Mouse (Mus musculus) left cerebral cortex, adult 18-20 months (tissue): ENCODE data around the gene Pdyn. TPM values are rescaled to one million over a fixed set of nuclear protein-coding genes. Genes with fewer than 3 reads are reported as not detected.

Source experiments
- DNase-seq, 2 experiments: peaks; one replicate each; pipeline ENCODE4 v3.0.0; 2021 to 2022; ENCODE audit warnings: low spot score in 2 of 2, mixed read lengths in 1 of 2
- total RNA-seq, 2 experiments: library from RNA; stranded (reverse); gene quantifications; 2 replicates each; pipeline ENCODE4 v1.2.3; 2021

The Pdyn gene
- total RNA-seq, 2 experiments from 2014 or later = 33.4 to 38.8 TPM

GRCm38 (mm10) chr2:129655033-129655432, 44.6 kb downstream of the Pdyn start:
- DNase-seq = no peak

DNA sequence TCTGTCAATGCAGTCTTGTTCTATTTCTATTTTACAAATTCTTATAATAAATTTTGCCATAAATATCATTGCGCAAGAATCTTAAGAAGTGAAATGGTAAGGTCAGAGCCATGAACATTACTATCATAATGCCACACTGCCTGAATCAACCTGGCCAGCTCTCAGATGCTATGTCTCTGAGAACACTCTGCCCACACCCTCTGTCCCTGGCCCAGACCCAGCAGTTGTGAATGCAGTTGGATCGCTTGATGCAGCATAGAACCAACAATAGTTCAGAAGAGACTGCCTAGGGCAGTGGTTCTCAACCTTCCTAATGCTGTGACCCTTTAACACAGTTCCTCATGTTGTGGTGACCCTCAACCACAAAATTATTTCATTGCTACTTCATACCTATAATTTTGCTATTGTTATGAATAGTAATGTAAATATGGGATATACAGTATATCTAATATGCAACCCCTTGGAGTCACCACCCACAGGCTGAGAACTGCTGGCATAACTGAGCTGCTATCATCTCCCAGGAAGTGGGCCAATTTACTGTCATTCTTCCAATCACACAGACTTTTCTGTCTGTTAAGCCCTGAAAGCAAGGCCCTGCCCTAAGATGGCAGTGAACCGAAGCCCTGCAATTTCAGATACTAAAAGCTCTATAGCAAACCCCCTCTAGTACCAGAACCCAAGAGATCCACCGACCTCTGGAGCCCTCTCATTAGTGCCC, 45.3 kb downstream of the Pdyn start:
- DNase-seq = peak; percentile 42 to 49

GRCm38 (mm10) chr2:129653632-129654031, 46.0 kb downstream of the Pdyn start:
- no peak for DNase-seq

DNA sequence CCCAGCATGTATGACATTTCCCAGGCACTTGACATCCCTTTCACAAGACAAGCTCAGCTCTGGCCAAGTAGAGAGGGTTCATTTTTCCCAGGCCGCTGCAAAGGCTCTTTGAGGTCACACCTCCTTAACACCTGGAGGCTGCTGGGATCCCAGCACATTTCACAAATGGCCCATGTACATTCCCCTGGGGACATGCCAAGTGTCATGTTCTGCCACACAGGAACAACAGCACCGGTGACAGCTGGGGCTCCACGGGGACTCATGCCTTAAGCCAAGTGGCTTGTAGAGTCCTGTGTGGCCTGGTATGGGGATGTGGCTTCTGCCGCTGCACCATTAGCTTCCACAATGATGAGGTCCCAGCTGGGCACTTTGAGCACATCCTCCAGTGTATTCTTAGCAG, 47.0 kb downstream of the Pdyn start:
- no peak for DNase-seq

Other genes with a start within 250 kb of the Pdyn start
- 1 to 10 TPM in 1 of 2 experiments, under 1 TPM in 1; 0.86 to 1.2 TPM for gene F830045P16Rik, start 163.2 kb downstream of the Pdyn start, total RNA-seq
- gene Sirpa, start 107.0 kb downstream of the Pdyn start, total RNA-seq = 100 to 1,000 TPM; 370 to 383 TPM
- gene Stk35, start 100.7 kb upstream of the Pdyn start, total RNA-seq = 10 to 100 TPM; 38.5 to 38.6 TPM